Mouse (Mus musculus): ENCODE results near the gene Kif5a.

Kif5a gene

DNA sequence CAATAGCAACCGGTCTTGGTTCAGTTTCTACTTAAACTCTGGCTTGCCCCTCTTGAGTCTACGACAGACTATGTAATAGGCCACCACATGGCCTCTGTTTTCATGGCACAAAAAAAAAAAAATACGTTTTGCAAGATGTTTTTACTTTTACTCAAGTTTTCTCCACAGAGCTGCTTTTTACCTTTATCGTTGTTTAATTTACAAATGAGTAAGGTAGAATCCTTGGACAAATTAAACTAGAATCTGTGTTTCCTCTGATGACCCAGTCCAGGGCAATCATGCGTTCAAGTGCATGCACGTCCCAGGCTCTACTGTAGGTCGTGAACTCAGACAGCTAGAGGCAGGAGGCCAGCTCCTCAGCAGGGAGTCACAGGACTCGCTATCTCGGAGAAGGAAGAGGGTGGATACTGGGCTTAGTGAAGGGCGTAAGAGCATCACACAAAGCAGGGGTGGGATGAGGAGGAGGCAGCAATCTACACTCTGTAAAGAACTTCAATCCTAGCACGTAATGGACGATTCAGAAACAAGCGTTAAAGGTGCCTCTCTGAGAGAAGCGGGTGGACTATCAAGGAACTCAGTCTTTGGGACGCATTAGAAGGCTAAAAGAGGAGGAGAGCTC lies 26.5 kb upstream of the Kif5a start:
- peak; percentile 82 to 84 for DNase-seq

DNA sequence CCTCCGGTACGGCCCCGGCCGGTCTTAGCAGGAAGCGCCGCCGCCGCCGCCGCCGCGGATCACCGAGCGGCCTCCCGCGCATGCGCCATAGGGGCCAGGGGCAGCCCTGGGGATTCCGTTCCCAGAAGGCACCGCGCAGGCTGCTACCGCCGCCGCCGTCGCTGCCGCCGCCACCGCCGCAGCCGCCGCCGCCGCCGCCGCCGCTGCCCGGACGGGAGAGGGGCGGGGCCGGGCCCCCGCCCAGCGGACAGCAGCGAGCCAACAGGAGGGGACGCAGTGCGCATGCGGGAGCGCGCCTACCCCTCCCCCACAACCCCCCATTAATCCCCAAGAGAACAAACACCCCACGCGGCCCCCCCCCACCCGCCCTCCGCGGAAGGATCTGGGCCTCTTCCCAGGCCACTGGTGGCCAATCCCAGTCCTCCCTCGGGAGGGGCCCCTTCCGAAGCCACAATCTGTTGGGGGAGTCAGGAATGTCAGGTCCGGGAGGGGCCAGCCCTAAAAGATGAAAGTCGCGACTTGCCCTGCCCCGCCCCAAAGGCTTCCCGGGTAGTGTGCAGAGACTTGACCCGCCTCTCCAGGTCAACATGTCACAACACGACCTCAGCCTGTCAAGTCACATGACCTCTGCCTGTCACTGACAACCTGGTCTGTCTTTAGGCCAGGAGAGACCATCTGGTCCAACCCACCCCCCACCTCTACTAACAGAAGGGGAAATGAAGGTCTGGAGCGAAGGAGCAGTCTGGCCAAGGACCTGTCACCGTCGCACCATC lies 25.8 kb upstream of the Kif5a start, which contains the start of gene Mbd6:
Mbd6 (minus strand) TSS at position 219 of the 773 bp plus-strand sequence.
- DNase-seq = peak; percentile 88 to 91

DNA sequence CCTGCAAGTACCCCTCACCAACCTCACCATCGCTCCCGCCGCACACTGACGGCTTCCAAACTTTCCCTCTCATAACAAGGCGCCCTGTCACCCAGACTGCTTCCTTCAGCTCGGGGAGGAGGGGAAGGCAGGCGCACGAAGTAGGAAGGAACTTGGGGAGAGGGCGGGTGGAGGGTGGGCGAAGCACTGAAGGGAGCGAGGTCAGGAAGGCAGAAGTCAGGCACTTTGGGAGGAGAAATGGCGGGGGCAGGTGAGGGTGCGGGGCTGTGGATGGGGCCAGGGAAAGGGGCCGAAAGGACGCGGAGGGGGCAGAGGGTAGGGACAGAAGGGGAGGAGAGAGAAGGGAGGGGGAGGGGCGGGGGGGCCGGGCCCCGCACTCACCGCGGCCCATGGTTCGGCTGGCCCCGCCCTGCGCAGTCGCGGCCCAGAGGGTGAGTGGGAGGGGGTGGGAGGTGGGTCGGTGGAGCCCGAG lies 25.2 kb upstream of the Kif5a start:
- peak in 1 of 2 experiments; percentile 60 for DNase-seq

DNA sequence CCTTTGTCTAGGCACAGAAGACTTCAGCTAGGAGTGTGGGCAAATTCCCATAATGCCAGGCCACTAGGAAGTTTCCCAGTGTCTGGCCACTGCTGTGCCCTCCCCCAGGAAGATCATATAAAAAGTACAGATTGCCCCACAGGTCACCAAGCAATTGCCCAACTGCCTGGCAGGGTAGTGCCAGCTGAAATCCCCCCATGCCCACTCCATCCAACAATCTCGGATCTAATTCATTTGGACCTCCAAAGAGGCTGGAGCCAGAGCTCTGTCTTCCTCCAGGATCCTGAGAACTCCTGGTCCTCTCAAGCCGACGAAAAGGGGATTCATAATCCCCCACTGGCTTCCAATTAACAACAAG lies 24.8 kb upstream of the Kif5a start:
- no peak for DNase-seq

DNA sequence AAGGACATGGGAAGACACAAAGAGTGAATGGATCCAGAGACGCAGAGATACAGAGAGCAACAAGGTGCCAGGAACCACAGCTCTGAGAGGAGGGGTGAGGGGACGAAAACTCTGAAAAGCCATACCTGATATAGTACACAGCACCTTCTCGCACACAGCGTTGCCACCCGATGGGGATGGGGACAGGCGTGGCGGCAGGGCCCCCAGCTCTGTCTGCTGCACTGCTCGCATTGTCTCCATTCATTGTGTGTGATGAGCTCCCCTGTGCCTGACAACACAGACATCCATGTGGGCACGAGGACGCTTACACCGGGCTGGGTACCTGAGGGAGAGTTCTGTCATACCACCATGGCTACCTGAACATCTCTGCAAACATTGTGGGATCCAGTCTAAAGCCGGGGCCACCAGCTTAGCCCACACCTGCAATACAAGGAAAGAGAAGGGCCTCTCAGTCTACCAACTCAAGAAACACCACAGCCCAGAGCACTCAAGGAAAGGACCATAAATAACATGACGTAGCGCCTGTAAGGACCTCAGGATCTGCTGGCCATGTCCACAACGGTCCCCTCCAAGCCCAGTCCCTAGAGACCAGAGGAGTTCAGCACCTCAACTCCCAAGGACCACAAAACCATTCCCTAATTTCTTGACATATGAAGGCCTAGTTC lies 24.3 kb upstream of the Kif5a start:
- no peak for DNase-seq

DNA sequence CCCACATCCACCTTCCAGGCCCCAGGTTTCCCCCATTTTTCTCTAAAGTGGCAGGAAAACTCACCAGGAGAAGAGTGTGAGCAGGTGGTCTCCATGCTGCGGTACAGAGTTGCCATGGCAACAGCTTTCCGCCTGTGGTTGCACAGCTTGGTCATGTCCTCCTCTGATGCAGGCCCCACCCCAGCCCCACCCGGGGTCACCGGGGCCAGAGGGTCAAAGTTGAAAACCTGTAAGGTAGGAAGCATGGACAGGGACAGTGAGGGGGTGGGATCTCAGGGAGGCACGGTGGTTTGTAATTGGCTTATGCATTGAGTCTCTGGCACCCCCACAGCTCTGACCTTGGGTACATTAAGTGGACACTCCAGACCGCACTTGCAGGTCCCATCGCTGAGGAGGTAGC lies 23.6 kb upstream of the Kif5a start:
- DNase-seq = peak; percentile 23 to 33

DNA sequence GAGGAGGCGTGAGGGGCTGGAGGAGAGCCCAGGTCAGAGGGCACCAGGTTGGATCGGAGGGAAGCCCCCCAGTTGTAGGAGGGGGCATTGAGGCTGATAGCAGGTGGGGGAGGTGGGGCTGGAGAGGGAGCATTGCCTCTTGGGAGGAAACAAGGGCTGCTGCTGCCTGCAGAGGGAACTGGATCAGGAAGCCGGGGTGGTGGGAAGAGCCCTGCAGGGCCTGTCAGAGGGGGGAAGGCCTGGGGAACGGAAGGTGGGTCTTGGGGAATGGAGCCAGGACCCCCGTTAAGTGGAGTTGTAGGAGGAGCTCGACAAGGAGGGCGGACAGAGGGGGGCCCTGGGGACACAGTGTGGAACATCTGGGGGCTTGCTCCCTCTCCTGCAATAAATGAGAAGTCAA lies 23.0 kb upstream of the Kif5a start:
- no peak for DNase-seq

DNA sequence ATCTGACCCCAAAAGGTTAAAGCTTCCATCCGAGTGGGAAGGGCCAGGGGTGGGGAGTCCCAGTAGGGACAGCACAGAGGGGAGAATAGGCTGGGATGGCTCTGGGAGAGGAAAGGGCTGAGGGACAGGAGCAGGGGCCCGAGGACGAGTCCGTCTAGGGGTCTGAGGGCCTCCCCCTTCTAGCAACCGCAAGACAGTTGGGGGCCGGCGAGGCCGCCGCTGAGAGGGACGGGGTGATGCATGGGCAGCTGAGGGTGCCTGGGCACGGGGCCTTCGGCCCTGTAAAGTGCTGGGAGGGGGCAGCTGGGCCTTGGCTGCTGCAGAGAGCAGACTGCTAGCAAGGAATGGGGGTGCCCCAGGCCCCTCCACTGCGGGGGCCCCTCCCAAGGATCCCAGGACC lies 22.5 kb upstream of the Kif5a start:
- DNase-seq = no peak

DNA sequence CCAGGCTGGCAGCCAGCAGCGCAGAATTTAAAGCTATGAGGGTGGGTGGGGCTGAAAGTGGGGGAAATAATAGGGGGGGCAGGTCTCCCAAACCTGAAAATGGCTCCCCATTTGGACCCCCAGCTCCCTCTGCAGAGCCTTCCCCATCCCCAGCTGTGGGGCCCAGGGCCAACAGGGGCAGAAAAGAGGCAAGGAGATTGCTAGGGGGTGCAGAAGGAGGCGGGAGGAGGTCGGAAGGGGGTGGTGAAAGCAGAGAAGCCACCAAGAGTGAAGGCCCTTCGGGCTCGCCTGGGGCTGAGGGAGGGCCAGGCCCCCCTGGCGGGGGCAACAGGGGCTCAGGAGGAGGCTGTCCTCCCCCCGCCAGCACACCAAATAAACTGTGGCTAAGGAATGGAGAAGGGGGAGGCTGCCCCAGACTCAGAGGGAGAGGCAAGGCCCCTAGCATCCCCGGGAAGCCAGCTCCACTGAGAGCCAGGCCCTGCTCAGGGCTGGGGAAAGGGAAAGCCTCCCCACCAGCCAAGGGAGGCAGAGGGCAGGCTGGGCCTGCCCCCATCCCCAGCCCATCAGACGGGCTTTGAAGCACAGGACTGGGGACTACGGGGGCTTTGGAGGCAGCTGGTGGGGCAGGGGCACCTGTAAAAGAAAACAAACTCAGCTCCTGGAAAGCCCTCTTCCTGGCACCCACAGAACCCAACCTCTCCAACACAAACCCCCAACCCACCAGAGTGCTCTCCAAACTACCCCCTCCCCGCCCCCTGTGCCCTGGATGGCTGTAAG lies 21.8 kb upstream of the Kif5a start:
- no peak for DNase-seq

DNA sequence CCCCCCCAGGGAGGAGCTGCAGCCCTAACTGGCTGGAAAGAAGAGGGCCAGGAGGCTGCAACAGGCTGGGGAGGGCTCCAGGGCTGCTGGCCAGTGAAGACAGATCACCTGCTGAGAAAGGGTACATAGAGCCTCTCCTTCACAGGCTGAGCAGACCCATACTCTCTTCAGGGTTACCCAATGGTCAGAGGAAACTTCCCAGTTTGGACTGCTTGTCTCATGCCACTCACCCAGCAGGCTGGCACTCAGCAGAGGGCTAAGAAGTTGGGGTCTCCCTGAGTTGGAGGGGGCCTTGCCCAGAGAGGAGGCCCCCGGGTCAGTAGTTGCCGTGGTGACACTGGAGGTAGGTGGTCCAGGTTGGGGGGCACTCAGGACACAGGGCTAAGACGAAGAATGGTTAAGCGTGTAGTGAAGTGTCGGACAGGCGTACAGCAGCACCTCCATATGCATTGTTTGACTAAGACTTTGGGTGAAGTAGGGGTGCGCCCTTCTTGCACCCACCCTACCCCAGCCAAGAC lies 21.0 kb upstream of the Kif5a start:
- DNase-seq = no peak

DNA sequence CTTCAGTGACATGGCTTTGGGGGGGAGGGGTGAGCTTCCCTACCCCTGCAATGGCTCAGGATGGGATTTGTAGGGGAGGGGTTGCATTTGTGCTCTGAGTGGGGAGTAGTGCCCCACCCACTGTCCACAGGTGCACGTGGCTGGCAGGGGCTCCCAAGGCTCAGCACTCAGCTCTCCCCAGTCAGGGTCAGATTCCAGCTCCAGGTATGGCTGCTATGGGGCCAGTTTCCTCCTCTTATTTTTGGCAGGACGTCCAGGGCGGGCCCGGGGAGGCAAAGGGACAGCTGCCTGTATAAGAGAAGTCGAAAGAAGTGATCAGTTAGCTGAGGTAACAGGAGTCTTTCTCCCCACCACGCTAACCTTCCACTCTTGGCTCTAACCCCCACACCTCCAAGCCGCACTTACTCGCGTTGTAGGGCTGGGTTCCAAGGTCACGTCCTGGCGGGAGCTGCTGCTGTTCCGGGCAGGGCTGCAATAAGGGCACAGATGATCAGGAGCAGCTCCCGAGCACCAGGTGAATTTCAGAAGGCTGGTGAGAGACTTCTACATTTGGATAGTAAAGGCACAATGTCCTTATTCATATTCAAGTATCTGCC lies 19.6 kb upstream of the Kif5a start:
- DNase-seq = no peak

DNA sequence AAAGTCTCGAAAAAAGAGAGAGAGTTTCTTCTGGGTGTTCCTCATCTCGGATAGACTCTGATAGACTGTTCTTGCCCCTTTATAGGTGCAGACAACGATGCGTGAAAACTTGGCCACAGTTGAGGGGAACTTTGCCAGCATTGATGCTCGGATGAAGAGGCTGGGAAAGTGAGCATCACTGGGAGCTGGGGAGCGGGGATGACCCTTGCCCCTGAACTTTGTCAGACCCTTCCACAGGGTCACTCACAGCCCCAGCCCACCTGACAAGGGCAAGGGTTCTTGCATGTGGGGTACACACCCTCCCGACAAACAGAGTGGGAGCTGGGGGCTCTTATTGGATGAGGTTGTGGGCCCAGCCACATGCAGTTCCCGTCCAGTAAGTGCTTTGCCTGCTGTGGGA lies 18.2 kb upstream of the Kif5a start:
- DNase-seq = peak in 1 of 2 experiments; percentile 40

DNA sequence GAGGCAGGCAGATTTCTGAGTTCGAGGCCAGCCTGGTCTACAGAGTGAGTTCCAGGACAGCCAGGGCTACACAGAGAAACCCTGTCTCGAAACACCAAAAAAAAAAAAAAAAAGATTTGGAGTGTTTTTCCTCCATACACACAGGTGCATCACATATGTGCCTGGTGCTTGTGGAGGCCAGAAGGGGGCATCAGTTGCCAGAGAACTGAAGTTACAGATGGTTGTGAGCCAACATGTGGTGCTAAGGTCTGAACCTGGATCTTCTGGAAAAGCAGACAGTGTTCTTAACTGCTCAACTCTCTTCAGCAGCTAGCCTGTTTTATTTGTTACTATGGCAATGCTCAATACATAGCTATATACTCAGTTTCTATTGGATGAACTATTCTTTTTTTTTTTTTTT lies 16.6 kb upstream of the Kif5a start:
- no peak for DNase-seq

DNA sequence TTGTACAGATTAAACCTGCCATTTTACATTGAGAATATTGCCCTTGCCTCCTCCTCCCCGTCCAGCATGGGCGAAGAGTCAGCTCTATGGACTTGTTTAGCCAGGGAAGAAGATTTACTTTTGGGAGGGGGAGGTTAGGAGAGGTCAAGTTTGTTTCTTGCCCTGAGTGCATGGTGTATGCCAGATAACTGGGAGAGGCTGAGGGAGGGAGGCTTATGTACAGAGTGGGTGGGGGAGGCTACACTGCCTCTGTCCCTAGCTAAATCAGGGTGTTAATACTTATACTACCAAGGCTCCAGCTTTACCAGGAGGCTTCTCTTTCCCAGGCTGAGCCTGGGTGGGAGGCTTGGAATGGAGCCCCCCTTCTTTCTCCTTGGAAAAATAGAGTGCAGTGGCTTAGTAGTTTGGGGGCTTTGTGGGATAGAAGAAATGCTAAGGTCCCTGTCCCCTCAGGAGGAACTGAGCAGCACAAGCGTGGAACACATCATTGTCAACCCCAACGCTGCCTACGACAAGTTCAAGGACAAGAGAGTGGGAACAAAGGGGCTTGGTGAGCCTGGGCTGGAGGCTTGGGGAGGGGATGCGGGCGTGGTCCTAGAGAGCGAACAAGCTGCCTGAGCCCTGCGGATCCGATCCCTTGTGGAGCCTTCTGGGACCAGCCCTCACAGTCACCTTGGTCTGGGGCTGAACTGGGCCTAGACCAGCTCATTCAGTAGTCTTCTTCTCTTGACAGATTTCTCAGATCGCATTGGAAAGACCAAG lies 11.3 kb upstream of the Kif5a start:
- DNase-seq = no peak

DNA sequence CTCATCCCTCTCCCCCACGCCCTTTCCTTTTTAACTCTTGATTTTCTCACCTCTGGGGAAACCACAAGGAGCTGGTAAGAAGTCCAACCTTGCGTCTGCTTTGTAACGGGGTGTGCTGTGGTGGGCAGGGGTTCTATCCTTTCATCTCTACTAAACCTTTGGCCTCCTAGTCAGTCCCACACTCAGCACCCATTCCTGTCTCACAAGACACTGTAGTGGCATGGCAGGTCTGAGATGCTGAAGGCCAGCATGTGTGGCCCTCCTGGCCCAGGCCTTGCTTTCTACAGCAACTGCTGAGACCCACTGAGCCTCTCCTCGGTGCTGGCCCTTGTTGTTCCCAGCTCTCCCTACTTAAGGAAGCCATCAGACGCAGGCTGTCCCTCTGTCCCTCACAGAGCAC lies 9.2 kb upstream of the Kif5a start:
- DNase-seq = no peak

DNA sequence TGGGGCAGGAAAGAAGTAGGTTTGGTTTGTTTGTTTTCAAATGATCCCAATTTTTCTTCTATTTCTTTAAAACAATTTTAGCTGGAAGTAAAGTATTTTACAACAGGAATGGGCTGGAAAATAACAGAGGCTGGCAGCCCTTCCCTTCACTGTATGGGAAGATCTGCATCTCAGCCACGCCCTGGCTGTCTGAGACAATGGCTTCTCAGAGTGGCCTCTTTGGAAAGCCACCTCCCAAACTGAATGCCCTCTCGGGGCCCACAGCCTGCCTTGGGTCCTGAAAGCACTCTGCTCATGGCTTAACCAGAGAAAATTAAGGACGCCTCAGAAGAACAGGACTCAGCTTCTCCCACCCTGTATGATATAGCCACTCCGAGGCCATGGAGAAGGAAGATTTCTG lies 6.7 kb upstream of the Kif5a start:
- DNase-seq = no peak

DNA sequence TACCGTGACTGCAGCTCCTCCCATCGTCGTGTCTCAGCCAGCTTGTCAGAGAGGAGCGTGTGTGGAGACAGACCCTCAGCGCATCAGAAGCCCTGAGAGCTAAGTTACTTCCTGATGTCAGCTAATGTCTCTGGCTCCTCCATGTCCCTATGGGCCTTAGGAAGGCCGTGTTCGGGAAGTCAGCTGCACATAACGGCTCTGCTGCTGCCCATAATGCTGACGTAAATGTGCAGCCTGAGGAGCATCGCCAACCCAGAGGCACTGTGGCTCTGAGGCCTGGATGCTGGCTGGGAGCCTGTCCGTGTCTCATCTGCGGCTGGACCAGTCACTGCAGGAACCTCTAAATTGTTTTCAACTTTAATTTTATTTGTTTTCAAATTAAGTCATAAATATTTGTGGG lies 5.9 kb upstream of the Kif5a start:
- no peak for DNase-seq

DNA sequence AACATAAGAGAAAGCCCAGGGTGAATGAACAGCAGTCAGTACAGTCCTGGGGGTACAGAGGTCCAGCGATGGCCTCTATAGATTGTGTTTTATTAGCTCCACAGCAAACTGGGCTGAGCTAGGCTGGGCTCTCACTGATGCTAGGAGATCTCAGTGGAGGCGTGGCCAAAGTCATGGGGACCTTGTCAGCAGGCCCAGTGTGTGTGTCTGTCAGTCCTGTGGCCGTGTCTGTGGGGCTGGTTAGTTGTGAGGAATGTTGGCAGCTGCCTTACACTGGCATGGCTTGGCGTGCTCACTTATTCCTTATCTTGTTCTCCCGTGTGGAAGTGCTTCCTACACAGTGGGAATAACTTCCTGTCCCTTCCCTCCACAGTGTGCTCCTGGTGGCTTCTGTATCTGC lies 5.3 kb upstream of the Kif5a start:
- no peak for DNase-seq

DNA sequence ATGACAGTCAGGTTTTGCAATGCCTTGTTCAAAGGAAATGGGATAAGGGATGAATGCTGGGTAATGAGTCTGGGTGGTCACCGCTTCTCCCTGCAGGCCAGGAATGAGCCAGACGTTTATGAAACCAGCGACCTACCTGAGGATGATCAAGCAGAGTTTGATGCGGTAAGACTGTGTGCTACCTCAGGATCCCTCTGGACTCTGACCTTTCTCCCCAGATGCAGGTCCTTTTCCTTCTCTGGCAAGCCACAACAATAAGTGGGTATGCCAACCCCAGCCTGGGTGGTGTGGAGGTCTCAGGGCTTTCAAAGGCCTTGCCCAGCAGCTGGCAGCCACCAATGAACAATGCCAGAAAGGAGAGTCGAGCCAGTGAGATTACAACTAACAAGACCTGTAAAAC lies 4.2 kb upstream of the Kif5a start:
- peak; percentile 26 to 47 for DNase-seq

DNA sequence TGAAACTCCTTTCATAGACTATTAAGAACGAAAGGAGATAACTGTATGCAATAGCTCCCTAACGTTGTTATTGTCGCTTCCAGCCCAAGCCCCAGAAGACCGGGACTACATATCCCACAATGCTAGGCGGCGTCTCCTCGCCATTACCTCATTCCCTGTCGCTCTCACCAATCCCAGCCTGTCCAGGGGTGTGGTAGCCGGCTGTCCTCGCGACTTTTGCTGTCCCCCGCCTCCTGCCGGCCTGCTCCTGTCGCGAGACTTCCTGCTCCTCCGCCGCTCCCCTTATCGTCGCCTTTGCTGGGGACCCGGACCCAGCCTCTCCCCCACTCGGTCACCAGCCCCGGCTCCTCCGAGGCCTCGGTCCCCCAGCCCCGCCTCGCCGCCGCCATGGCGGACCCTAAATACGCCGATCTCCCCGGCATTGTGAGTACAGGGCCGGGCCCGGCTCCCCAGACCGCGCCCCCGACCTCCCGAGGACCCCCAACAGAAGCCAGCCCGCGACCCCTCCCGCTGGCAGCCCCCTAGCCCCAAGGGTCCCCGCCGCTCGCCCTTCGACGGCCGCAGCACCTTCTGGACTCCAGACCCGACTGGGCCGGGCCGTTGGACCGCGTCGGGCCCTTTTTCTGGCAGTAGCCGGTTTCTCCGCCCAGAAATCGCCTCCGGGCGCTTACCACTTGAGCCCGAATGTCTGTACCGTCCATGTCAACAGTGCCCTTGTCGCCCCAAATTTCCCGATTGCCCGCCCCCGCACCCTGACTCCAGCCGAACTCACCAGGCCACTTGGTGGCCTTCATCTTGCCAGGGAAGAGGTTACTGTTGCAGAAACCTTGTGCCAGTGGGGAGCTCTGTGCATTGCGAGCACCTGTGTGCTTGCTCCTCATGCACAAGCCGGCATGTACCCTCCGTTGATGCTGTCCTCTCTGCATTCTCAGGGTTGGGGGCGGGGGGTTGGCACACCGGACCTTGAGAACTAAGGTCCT lies 3.3 kb upstream of the Kif5a start, which contains the start of gene Dctn2:
Dctn2 (plus strand) TSS at position 257 of the 980 bp plus-strand sequence.
- peak; percentile 95 to 96 for DNase-seq

Measured in kidney, adult 8-10 months (tissue).